Mouse (Mus musculus) thymus, adult 18-20 months (tissue): ENCODE measurements around the gene Galc.
"Not testable (repeated sequence)": the region's sequence is repeated elsewhere in the genome, so short reads cannot be mapped to it uniquely, and the experiment has no call there.

Experiments
- DNase-seq, 2 experiments: peaks; one replicate each; pipeline ENCODE4 v3.0.0; 2022; ENCODE audit warnings: mixed read lengths in 2 of 2

Galc gene

DNA sequence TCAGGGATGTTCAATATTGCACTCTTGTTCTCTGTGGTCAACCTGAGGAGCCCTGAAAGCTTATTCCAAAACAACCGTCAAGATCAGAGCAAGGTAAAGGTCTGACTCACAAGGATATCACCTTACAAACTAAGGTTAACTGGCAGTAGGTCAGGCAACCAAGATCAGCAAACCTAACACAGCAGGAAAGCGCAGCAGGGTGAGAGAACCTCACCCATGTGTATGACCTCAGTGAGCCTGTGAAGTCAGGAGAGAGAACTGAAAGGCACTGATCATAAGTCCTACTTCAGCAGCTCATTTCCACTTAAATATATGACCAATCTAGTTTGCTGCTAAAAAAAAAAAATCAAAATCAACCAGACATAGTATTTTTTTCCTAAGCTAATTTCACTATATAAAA, 6.8 kb downstream of the Galc start:
- DNase-seq: no peak

DNA sequence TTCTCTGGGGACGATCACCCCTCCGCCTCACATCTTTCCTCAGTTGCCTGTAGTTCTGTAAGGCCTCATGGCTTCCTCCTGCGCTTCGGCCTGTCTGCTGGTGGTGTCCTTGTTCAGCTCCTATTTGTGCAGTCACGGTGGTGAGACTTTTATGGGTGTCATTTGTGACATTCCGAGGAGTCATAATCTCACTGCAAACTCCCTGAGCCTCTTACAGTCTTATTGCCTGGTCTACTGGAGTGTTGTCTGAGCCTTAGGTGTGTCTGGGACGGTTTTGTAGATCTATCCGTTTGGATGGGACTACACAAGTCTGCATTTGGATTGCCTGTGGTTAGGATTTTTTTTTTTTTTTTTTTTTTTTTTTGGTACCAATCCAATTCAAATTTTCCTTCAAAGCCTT, 8.9 kb downstream of the Galc start:
- no peak for DNase-seq

DNA sequence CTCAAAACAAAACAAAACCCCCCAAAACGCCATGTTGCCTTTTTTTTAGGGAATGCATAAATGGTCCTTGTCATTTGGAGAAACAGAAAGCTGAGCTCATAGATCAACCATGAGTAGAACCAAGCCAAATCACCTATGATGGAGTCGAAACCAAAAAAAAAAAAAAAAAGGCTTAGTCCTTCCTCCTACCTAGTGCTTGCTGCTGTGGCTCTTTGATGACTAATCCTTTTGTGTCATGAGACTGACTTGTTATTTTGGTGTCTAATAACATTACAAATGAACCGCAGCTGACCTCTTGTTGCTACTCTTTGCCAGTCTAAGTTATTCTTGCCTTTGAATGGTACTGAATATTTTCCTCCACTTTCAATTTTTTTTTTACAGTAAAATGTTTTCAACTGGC, 9.6 kb downstream of the Galc start:
- DNase-seq: no peak

- DNase-seq: peak in 1 of 2 experiments; percentile 52
Measured at GRCm38 (mm10) chr12:98246835-98247234, 12.4 kb downstream of the Galc start.

DNA sequence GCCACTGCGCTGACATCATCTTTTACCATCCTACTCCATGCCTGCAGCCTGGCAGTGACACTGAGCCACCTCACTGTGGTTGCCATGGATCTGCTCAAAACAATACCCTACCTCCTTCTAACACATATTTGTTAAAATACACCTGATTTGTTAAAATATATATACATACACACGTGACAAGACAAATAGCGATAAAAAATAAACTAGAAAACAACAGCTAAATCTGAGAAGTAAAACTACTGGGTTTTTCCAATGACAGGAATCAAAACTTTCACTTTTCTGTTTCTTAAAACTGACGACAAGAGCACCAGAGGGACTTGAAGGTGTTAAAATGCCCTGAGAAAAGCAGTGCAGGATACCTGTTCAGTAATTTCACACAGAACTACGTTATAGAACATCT, 14.4 kb downstream of the Galc start:
- no peak for DNase-seq

DNA sequence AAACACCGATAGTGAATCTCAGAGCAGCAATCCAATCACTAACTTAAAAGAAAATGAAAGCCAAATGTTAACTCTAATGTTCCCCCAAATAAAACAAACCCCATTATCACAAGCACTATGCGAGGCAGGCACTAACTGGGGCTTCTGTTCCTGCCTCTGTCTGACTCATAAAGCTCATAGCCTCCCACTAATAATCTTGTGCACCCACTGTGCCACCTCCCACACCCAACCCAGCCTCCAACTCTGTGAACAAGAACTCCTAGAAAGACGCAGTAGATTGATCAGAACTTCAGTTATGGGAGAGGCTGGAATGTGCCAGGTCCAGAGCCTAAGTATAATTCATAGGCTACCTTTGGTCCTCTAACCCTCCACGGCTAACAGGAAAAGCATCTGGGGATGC, 15.1 kb downstream of the Galc start:
- no peak for DNase-seq

- not testable (repeated sequence) for DNase-seq
Measured at GRCm38 (mm10) chr12:98238478-98238877, 20.8 kb downstream of the Galc start.

GRCm38 (mm10) chr12:98227037-98227436, 32.2 kb downstream of the Galc start:
- no peak for DNase-seq

DNA sequence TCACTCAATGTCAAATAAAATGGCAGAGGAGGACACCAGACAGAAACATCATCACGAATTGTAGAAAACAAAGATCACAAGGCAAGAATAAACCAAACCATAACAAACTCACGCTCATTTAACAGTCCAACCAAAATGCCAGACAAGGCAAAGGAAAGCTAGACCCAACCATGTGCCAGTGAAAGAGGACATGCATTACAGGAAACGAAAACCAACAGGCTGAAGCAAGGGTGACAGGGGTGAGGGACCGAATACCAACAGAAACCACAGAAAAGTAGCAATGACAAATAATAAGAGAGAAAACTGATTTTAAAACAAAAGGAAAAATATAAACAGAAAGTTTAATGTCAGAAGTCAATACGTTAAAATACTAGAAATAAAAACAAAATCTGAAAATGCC, 36.0 kb downstream of the Galc start:
- no peak for DNase-seq

- DNase-seq: no peak
Measured at GRCm38 (mm10) chr12:98216432-98216831, 42.8 kb downstream of the Galc start.

- DNase-seq: no peak
Measured at GRCm38 (mm10) chr12:98215512-98215911, 43.7 kb downstream of the Galc start.

DNA sequence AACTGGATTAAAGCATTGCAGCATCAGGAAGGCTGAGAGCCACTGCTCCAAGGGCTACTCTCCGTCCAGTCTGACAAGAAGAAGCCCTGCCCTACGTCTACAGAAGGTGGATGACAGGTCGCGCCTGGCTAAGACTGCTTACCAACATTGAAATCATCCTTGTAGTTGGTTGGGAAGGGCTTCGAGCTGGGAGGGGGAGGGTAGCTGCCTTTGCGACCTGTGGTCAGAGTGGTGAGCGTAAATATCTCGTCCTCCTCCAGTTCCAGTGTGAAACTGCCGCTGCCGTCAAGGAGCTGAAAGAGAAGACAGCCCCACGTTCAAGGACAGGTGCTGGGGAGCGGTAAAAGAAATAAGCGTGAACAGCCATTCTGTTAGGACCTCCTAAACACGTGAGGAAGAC, 45.1 kb downstream of the Galc start:
- no peak for DNase-seq

- no peak for DNase-seq
Measured at GRCm38 (mm10) chr12:98213791-98214190, 45.5 kb downstream of the Galc start.

- no peak for DNase-seq
Measured at GRCm38 (mm10) chr12:98213332-98213731, 45.9 kb downstream of the Galc start.

GRCm38 (mm10) chr12:98212457-98213175, 46.6 kb downstream of the Galc start:
- no peak for DNase-seq

- no peak for DNase-seq
Measured at GRCm38 (mm10) chr12:98210495-98210894, 48.8 kb downstream of the Galc start.

DNA sequence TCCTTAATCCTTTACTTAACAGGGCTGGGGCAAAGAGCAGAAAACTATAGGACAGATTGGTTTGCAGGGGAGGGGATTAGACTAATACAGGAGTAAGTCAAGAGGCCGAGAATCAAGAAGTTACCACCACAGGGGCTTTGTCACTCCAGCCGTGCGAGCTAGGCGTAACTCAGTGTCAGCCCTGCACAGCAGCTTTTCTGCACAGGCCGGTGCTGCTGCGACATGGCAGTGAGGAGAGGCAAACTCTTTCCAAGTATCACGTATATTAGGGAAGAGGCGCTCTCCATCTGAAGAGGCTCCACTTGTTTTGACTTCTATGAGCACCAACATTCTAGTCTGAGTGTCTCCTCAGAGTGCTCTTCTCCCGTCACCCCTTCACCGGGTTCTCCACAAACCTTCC, 51.2 kb downstream of the Galc start:
- no peak for DNase-seq

- DNase-seq: no peak
Measured at GRCm38 (mm10) chr12:98205450-98206051, 53.7 kb downstream of the Galc start.

GRCm38 (mm10) chr12:98197401-98197800, 61.9 kb downstream of the Galc start:
- DNase-seq: no peak

- DNase-seq: no peak
Measured at GRCm38 (mm10) chr12:98190201-98190600, 69.1 kb downstream of the Galc start.

DNA sequence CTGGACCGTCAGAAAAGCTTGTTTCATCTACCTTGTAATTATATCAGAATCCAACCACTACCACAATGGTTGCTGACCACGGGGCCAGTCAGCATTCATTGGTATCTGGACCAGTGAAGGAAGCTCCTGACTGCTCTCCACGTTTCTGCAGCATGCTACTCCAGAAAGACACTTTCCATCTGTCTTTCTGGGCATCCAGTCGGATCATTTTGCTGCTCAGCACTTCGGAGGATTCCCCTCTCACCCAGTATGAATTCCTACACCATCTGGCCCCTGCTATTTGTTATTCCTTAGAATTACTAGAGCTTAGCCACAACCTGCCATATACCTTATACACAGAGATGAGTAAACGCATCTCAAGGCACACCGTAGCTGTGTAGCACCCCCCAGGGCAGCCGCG, 70.2 kb downstream of the Galc start:
- DNase-seq: no peak

GRCm38 (mm10) chr12:98187186-98187899, 71.9 kb downstream of the Galc start:
- DNase-seq: no peak

- no peak for DNase-seq
Measured at GRCm38 (mm10) chr12:98181729-98182128, 77.5 kb downstream of the Galc start.

- no peak for DNase-seq
Measured at GRCm38 (mm10) chr12:98180807-98181206, 78.5 kb downstream of the Galc start.
